Mouse (Mus musculus) erythroblast, embryonic 14.5 days (primary cell): ENCODE measurements around the gene Rtcb. TPM values are rescaled to one million over a fixed set of nuclear protein-coding genes. Genes with fewer than 3 reads are reported as not detected.

ENCODE experiments used
- H3K27me3 ChIP-seq: 2 replicates; pipeline ENCODE4 v1.6.1; 2012; ENCODE audit warnings: inconsistent platforms; ENCODE audit not compliant: control insufficient read depth
- H3K36me3 ChIP-seq: 2 replicates; pipeline ENCODE4 v1.6.1; 2012; ENCODE audit warnings: mild to moderate bottlenecking, inconsistent platforms; ENCODE audit not compliant: control insufficient read depth
- H3K4me1 ChIP-seq: 2 replicates; pipeline ENCODE4 v1.6.1; 2012; ENCODE audit warnings: inconsistent platforms; ENCODE audit not compliant: control insufficient read depth
- H3K4me3 ChIP-seq: replicated peaks from 2 replicates; pipeline ENCODE3; 2012; ENCODE audit warnings: moderate library complexity, mild to moderate bottlenecking, inconsistent platforms
- H3K9me3 ChIP-seq: 2 replicates; pipeline ENCODE4 v1.6.1; 2012; ENCODE audit warnings: low read length, inconsistent platforms, mixed read lengths; ENCODE audit not compliant: control insufficient read depth
- GATA1 ChIP-seq: IDR thresholded peaks from 2 replicates; pipeline ENCODE4 v1.6.1; 2012; ENCODE audit warnings: low read length, inconsistent platforms, mixed read lengths
- TAL1 ChIP-seq: IDR thresholded peaks from 3 replicates; pipeline ENCODE4 v1.6.1; 2012; ENCODE audit warnings: low read length, inconsistent platforms, mixed read lengths
- polyA plus RNA-seq: library from polyadenylated mRNA; stranded (reverse); fragments of >175 nt; gene quantifications from 2 replicates; pipeline ENCODE4 v1.2.3, GENCODE M21; 2012

Gene Rtcb
- polyA plus RNA-seq, 1 experiment = 2.2 TPM

DNA sequence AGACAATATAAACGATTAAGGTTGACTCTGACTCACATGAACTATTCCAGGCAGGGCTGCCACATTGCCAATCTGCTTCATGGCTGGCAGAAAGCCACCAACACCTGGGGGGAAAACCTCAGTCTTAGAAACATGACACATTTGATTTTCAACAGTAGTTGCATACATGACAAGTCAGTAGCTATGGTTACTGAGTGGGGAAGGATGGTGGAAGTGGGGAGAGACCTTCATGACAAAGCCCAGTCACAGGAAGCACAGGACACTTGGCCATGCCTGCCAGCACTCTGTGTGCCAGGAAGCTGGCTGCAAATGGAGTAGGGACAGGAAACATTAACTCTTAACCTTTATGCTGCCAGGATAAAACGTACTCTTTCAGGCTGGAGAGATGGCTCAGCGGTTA, 4.2 kb downstream of the Rtcb start:
- H3K36me3 ChIP-seq = peaks cover 71% of the 10 kb centered on the region
- no peaks in the 10 kb centered on the region for H3K9me3 ChIP-seq
- H3K4me3 ChIP-seq = no peak overlapping the region
- no peaks in the 10 kb centered on the region for H3K27me3 ChIP-seq
- no peak for TF ChIP-seq GATA1
- no peak for TF ChIP-seq TAL1
- H3K4me1 ChIP-seq = peaks cover 13% of the 10 kb centered on the region

DNA sequence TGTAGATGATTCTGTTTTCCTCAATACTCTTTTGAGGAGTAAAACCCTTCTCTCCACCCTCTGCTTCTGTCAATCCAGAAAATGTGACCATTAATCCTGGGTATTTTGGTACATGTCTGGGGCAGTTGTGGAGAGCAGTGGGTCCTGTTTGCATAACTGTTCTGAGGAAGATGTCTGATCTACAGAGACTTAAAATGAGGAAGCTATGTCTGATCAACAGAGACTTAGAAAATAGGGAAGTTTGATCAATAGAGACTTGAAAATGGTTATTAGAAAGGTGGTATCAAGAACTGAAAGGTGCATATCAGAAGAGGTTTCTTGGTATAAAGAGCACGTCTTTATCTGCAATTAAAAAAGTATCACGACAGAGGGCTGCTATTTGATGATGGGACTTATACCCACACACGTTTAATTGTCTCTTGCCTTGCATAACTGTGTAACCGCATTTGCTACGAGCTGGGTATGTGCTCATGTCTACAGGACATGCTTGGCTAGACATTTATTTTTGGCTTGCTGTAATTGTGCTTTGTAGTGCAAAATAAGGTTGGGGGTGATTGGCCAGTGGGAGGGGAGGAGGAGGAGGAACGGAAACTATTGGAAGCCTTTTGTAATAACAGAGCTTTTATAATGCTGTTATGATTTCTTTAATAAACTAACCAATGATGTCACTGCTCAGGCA, 5.7 kb downstream of the Rtcb start:
- Histone ChIP-seq H3K27me3 (no peaks in the 10 kb centered on the region), H3K4me3 (no peak overlapping the region), H3K9me3 (no peaks in the 10 kb centered on the region), H3K36me3 (peaks cover 85% of the 10 kb centered on the region), H3K4me1 (peaks cover 7% of the 10 kb centered on the region)
- no peak for TF ChIP-seq TAL1
- TF ChIP-seq GATA1 = no peak

DNA sequence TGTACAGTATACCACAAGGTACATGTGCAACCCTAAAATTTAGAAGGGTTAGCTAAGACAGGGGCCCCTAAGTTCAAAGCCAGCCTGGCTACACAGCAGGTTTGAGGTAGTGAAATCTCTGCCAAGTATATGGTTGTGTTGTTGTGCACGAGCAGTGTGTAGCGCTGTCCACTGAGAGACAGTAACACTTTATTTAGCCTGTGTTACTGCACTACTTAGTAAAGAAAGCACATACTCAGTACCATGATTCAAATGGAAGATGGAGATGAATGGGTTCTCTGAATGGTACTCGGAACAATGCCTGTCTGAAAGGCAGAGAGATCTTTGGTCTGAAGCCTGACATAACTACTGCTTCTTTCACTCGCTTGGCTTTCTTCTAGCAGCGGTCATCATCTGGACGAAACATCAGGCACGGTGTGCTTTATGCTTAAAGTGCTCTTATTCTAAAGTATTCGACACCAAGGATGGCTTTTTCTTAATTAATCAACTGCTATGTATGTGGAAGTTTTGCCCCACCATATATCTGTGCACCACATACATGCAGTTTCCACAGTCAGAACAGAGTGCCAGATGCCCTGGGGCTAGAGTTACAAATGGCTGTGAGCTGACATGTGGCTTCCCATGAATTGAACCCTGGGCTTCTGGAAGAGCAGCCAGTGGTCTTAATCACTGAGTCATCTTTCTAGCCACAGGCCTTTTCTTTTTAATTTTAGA, 9.0 kb downstream of the Rtcb start:
- H3K27me3 ChIP-seq = no peaks in the 10 kb centered on the region
- H3K9me3 ChIP-seq = no peaks in the 10 kb centered on the region
- no peak overlapping the region for H3K4me3 ChIP-seq
- peaks cover 97% of the 10 kb centered on the region for H3K36me3 ChIP-seq
- H3K4me1 ChIP-seq = no peaks in the 10 kb centered on the region
- TF ChIP-seq TAL1 (no peak), GATA1 (no peak)

DNA sequence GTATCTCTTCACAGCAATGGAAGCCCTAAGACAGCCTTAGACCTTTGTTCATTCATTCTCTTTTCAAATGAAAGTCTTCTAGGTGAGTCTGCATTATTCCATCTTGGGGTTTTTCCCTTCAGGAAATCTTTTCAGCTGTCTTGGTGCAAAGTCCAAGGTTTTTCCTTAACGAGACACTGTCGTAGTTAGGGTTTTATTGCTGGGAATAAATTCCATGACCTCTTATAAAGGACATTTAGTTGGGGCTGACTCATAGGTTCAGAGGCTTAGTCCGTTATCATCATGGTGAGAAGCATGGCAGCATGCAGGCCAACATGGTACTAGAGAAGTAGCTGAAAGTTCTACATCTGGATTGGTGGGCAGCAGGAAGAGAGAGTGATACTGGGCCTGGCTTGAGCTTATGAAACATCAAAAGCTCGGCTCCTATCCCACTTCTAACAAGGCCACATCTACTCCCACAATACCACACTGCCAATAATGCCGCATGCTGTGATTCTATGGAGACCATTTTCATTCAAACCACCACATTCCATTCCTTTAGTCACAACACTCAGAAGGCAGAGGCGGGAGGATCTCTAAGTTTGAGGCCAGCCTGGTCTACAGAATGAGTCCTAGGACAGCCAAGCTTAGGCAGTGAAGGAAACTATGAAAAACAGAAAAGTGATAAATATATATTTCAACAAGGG, 21.2 kb downstream of the Rtcb start:
- Histone ChIP-seq H3K4me1 (no peaks in the 10 kb centered on the region), H3K4me3 (no peak overlapping the region), H3K27me3 (no peaks in the 10 kb centered on the region), H3K36me3 (peaks cover 52% of the 10 kb centered on the region), H3K9me3 (no peaks in the 10 kb centered on the region)
- no peak for TF ChIP-seq GATA1
- no peak for TF ChIP-seq TAL1

DNA sequence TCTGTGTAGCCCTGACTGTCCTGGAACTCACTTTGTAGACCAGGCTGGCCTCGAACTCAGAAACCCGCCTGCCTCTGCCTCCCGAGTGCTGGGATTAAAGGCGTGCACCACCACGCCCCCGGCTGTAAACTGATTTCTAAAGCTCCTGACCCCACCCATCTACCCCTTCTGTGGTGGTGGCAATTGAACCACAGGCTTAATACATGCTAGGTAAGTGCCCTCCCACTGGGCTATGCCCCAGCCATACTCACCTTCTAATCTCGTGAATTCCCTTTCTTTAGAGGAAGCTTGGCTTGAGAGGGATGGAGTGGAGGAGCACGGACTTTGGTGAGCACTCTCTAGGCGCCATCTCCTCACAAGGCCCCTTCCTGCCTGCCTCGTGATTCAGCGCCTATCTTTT, 27.7 kb downstream of the Rtcb start:
- Histone ChIP-seq H3K27me3 (peaks cover 48% of the 10 kb centered on the region), H3K9me3 (peaks cover 3% of the 10 kb centered on the region; the same call in 1 of the 2 replicates), H3K36me3 (no peaks in the 10 kb centered on the region), H3K4me3 (no peak overlapping the region), H3K4me1 (peaks cover 4% of the 10 kb centered on the region)
- TF ChIP-seq GATA1 (no peak), TAL1 (no peak)

DNA sequence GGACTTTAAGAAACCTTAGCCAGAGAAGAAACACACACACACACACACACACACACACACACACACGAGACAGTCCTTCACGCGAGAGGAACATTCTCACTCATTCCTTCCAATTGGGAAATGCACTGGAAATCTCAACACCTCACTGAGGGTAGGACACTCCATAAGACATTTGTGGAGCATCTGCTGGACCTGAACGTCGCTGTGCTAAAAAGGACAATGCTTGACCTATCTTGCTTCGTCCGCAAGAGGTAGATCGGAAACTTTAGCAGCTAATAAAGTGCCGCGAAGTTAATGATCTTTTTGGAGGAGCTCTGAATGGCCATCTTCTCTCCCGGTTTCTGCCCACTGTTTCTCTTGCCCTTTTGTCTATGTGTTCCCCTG, 28.4 kb downstream of the Rtcb start:
- Histone ChIP-seq H3K36me3 (no peaks in the 10 kb centered on the region), H3K4me3 (no peak overlapping the region), H3K4me1 (peaks cover 4% of the 10 kb centered on the region)

DNA sequence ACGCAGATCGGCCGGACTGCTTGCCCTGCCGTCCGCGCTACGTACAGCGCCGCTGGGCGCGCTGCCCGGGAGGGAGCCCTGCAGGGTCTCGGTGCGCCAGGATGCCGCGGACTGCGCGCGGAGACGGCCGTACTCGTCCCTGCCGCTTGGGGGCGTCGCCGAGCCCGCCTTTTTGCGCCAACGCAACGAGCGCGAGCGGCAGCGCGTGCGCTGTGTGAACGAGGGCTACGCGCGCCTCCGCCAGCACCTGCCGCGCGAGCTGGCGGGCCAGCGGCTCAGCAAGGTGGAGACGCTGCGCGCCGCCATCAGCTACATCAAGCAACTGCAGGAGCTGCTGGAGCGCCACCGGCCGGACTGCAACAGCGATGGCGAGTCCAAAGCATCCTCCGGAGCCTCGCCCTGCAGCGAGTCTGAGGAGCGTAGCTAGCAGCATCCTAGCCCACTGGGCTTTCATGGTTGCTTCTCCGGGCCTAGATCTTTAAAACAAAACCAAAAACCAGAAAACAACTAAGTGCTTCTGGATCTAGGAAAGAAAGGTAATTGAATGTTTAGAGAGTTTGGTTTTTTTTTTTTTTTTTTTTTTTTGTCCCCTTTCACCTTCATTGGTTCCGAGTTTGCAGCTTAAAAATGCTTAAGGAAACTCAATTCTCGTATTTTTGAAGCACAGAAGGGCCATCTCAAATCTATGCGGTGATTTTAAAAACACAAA, 29.0 kb downstream of the Rtcb start:
- Histone ChIP-seq H3K9me3 (peaks cover 3% of the 10 kb centered on the region; the same call in 1 of the 2 replicates), H3K4me3 (peak overlapping the region; percentile 45), H3K4me1 (peaks cover 4% of the 10 kb centered on the region), H3K27me3 (peaks cover 54% of the 10 kb centered on the region), H3K36me3 (no peaks in the 10 kb centered on the region)
- TF ChIP-seq TAL1 (no peak), GATA1 (no peak)

More for the DNA sequence above, 28.4 kb downstream of the Rtcb start:
- TF ChIP-seq TAL1 (no peak), GATA1 (no peak)
- peaks cover 50% of the 10 kb centered on the region for H3K27me3 ChIP-seq
- peaks cover 3% of the 10 kb centered on the region; the same call in 1 of the 2 replicates for H3K9me3 ChIP-seq

DNA sequence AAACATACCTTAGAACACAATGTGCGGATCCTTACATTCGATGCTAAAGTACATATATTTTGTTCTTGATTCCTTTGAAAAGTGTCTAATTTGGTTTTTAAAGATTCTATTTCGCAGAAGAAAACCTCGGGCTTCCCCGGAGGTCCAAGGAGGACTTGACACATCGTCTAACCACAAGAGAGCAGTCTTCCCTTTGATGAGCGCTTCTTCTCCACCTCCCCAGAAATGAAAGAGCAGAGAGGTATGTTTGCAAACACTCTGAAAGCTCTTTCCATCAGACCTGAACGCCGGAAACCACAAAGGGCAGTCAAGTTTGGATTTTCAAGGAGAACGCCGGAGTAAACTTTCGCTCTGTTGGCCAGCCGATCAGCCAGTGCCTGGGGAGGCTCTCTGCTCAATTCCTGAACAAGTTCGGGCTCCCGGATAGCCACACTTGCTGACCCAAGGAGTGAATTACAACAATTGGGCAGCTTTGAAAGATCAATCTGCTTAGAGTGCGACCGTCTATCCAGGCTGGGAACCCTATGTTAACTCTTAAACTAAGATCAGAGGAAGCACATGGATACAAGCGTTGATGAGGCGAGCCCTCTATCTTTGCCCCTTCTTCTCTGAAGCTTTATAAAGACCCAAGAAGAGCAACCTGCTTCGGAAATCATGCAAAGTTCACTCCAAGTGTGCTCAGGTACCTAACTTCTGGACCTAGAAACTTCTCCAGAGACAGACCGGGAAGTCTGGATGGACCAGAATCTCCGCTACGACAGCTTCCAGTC, 29.8 kb downstream of the Rtcb start, which contains the start of gene Ascl4:
TSS of gene Ascl4 (plus strand) at position 6 of the 770 bp plus-strand sequence.
- Histone ChIP-seq H3K36me3 (no peaks in the 10 kb centered on the region), H3K4me1 (peaks cover 4% of the 10 kb centered on the region), H3K9me3 (peaks cover 3% of the 10 kb centered on the region; the same call in 1 of the 2 replicates), H3K4me3 (peak within 1 kb of the TSS; percentile 45), H3K27me3 (peaks cover 59% of the 10 kb centered on the region)
- TF ChIP-seq TAL1 (no peak), GATA1 (no peak)
